Mouse (Mus musculus): Measurements from ENCODE around the gene Ap2a2. TPM values are rescaled to one million over a fixed set of nuclear protein-coding genes. Genes with fewer than 3 reads are reported as not detected.
"Not testable (repeated sequence)": the region's sequence is repeated elsewhere in the genome, so short reads cannot be mapped to it uniquely, and the experiment has no call there.

Ap2a2 gene
- total RNA-seq, 2 experiments from 2014 or later: 60.4 to 60.9 TPM

DNA sequence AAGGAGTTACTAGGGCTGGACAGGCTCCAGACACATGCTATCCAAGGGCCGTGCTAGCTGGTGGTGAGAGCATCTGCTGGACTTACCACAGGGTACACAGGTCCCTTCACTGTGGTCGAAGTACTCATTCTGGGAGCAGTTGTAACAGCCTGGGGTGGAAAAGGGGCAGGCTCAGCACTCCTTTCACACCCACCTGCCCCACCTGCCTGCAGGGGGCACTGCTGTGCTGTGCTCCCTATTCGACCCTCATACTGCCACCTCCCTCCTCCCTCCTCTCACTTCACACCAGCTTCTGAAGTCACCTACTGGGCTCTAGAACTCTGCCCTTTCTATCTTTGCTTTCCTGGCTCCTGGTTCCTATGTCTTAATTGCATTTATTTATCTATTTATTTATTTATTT lies 81.2 kb downstream of the Ap2a2 start:
- peak; percentile 29 to 57 for DNase-seq
- intact Hi-C loops (cut with DNase I): no loop called here

DNA sequence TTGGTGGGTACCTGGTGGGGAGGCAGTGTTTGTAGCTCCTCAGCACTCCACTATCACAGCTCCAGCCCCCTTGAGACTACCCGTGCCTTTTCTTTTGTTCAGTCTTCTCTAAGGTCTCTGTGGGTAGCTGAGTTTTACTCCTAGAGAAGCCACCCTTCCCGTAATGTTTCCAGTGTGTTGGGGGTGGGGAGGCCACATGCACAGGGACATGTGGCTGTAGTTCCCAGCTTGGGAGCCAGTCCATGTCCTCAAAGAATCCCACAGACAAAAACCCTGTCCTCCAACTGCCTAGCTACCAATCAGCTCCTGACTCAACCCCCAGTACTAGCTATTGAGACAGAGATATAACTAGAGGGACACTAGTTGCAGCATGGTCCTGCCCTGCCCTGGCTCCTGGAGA lies 85.1 kb downstream of the Ap2a2 start:
- intact Hi-C loops (cut with DNase I): no loop called here
- no peak for DNase-seq

DNA sequence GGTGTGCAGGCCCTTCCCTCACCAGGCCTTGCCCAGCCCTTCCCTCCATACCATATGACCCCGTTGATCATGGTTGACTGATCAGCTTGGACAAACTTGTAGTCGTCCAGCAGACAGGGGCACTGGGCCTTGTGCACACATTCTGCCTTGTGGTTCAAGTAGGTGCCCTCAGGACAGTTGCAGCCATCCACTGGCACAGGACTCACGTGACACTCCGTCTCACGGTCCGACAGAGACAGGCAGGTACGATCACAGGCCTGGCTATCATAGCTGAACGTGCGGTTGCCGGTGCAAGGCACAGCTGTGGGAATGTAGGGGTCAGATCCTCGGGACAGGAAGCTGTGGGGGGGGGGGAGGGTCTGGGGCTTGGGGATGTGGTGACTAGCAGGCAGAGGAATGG lies 85.8 kb downstream of the Ap2a2 start:
- intact Hi-C loops (cut with DNase I): no loop called here
- no peak for DNase-seq

DNA sequence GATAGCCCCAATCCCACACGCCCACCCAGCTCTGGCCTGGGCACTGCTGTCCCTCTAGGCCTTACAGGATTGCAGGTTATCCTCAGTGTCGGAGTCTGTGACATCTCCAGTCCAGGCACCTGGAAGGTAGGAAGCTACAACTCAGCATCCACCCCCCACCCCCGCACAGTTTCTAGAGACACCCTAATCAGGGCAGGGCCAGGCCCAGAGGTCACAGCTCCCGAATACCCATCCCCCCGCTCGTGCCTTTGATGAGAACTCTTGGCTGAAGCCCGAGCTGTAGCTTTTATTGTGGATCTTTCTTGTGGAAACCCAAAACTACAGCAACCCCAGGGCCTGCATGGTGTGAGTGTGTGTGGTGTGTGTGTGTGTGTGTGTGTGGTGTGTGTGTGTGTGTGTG lies 90.2 kb downstream of the Ap2a2 start:
- intact Hi-C loops (cut with DNase I): no loop called here
- DNase-seq: no peak

- intact Hi-C loops (cut with DNase I): no loop called here
- no peak for DNase-seq
These were observed 98.4 kb downstream of the Ap2a2 start for GRCm38 (mm10) chr7:141660346-141660745.

DNA sequence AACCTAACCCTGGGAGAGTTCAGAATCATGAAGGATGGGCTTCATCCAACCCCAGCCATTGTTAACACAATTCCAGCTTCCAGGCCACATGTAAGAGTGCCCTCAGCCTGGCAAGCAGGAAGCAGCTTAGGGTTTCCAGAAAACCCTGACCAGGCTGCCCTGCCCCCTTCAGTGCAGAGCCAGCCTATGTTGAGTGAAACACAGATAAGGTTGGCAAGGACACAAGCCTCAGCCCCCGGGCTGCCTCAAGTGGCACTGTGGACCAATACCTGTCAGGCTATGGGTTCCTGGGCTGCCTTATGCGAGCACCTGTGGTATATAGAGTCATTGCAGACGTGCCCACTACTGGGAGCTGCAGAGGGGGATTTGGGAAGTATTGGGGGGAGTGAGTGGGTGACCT lies 99.5 kb downstream of the Ap2a2 start:
- intact Hi-C loops (cut with DNase I): no loop called here
- DNase-seq: peak; percentile 67 to 74

DNA sequence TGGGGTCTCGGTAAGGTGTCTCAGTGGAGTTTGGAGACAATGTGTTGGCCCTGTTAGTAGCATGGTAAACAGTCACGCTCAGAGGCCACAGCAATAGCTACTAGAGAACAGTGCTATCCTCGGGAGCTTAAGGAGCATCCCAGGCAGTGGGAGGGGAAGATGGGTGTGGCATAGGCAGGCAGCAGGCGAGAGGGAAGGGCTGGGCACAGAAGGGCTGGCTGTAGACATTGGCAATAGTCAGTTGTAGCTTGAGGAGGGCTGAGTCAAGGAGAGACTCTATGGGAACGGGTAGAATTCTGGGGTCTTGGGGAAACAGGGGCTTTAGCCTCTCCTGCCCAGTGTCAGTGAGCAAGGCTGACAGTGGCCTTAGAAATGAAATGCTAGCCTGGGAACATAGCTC lies 100.2 kb downstream of the Ap2a2 start:
- no peak for DNase-seq
- intact Hi-C loops (cut with DNase I): no loop called here

GRCm38 (mm10) chr7:141666190-141666589 lies 104.2 kb downstream of the Ap2a2 start:
- intact Hi-C loops (cut with DNase I): loop anchor here (1.0 to 2.0 kb wide), 2 partner anchors 137 to 186 kb away; no protein-coding TSS in a partner anchor

DNA sequence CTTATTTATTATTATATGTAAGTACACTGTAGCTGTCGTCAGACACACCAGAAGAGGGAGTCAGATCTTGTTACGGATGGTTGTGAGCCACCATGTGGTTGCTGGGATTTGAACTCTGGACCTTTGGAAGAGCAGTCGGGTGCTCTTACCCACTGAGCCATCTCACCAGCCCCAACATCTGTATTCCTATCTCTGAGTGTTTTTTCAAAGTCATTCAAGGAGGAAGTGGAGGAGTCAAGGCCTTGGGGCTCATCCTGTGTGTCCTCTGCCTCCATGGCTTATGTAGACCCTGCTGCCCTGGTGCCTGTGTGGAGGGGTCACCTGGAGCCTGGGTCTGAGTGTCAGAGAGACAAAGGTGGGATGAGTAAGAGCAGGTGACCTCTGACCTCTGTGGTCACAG lies 107.1 kb downstream of the Ap2a2 start:
- intact Hi-C loops (cut with DNase I); DNase-seq: not testable (repeated sequence)

More at GRCm38 (mm10) chr7:141666190-141666589, 104.2 kb downstream of the Ap2a2 start:
- DNase-seq: peak; percentile 64 to 74

DNA sequence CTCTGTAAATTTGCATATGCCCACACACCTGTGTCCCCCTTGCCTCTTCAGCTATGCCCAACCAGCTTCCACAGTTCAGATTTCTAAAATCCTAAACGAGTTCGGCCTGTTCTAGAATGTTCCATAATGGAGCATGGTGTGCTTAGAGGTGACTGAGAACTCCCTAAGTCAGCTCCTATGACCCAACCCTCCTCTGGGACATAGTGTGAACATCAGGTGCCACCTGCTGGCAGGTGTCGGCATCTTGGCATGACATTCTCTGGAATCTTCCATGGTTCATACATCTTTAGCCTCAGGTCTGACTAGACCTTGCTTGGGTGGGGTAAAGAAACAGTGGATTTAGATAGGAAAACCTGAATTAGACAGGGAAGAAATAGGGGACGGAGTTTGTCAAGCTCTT lies 109.0 kb downstream of the Ap2a2 start:
- intact Hi-C loops (cut with DNase I): no loop called here
- peak; percentile 19 to 41 for DNase-seq

DNA sequence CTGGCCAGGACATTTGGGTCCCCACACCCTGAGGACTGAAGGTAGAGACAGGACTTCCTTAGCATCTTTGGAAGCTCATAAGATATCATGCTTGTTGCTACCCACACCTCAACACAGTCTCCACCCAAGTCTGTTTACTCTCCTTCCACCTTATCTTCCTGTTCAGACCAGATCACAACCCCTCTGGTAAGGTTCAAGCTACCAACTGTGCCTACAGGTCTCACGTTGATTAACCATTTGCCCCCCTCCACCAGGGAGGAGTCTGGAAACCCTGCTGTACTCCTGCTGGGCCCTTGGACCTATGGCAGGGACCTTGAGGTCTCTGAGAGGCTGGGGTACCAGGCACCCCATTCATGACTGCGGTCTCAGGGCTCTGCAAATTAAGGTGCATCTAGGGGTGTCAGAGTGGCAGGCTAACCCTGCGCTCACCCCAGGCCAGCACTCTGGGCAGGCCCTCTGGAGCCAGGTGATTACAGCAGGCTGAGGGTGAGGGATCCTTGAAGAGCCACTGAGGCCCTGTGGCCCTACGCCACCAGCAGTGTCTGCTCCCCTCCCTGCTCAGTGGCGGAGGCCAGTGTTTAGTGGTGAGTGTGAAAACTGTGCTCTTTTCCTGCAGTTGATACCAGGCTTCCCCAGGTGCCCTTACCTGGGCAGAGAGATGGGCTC lies 109.8 kb downstream of the Ap2a2 start:
- intact Hi-C loops (cut with DNase I): no loop called here
- DNase-seq: no peak

GRCm38 (mm10) chr7:141678922-141679321 lies 116.9 kb downstream of the Ap2a2 start:
- no peak for DNase-seq
- intact Hi-C loops (cut with DNase I): no loop called here

Small RNAs within 50 kb of the gene (microRNA-seq; reads per million reads assigned to microRNA genes)
- 1.7 reads per million in 2 experiments for gene Mir7063

Other genes starting within 250 kb of the Ap2a2 start
- gene Deaf1, start 234.5 kb upstream of the Ap2a2 start, total RNA-seq (2021): 10 to 100 TPM; 25.0 to 27.0 TPM
- 10 to 100 TPM; 13.5 to 14.7 TPM for gene Tmem80, start 234.4 kb upstream of the Ap2a2 start, total RNA-seq (2021)
- gene Eps8l2, start 223.3 kb upstream of the Ap2a2 start, total RNA-seq (2021): 1 to 10 TPM; 2.8 to 3.0 TPM
- 100 to 1,000 TPM; 137 to 155 TPM for gene Taldo1, start 170.0 kb upstream of the Ap2a2 start, total RNA-seq (2021)
- gene Gatd1, start 148.0 kb upstream of the Ap2a2 start, total RNA-seq (2021): 10 to 100 TPM; 12.2 to 15.0 TPM
- 1 to 10 TPM; 1.6 TPM for gene Cend1, start 132.7 kb upstream of the Ap2a2 start, total RNA-seq (2021)
- 10 to 100 TPM; 53.3 to 59.8 TPM for gene Slc25a22, start 124.3 kb upstream of the Ap2a2 start, total RNA-seq (2021)
- gene Pidd1, start 118.1 kb upstream of the Ap2a2 start, total RNA-seq (2021): 1 to 10 TPM; 2.3 to 3.5 TPM
- gene Rplp2, start 114.8 kb upstream of the Ap2a2 start, total RNA-seq (2021): 1,000 to 10,000 TPM; 1,065 to 1,124 TPM
- gene Pnpla2, start 107.0 kb upstream of the Ap2a2 start, total RNA-seq (2021): 100 to 1,000 TPM; 244 to 353 TPM
- gene Cracr2b, start 101.1 kb upstream of the Ap2a2 start, total RNA-seq (2021): 10 to 100 TPM; 23.2 to 26.1 TPM
- gene Cd151, start 94.8 kb upstream of the Ap2a2 start, total RNA-seq (2021): 100 to 1,000 TPM; 297 to 312 TPM
- gene Polr2l, start 87.0 kb upstream of the Ap2a2 start, total RNA-seq (2021): 10 to 100 TPM; 59.8 to 65.5 TPM
- 10 to 100 TPM; 37.3 to 38.9 TPM for gene Tspan4, start 86.9 kb upstream of the Ap2a2 start, total RNA-seq (2021)
- 10 to 100 TPM; 32.7 to 37.3 TPM for gene Chid1, start 22.3 kb upstream of the Ap2a2 start, total RNA-seq (2021)
- gene Muc6, start 93.1 kb downstream of the Ap2a2 start, total RNA-seq (2021): not detected
- gene Muc2, start 128.2 kb downstream of the Ap2a2 start, total RNA-seq (2021): 1 to 10 TPM in 1 of 2 experiments, under 1 TPM in 1; 0.74 to 1.3 TPM
- gene Muc5ac, start 226.8 kb downstream of the Ap2a2 start, total RNA-seq (2021): not detected